Mouse (Mus musculus): ENCODE data around the gene Naa16. TPM values are rescaled to one million over a fixed set of nuclear protein-coding genes. Genes with fewer than 3 reads are reported as not detected.

Naa16 gene
- total and polyA plus RNA-seq, 2 experiments, result 2.0 to 3.9 TPM

GRCm38 (mm10) chr14:79413121-79413520, 22.5 kb upstream of the Naa16 start:
- no peaks in the 10 kb centered on the region for H3K27me3 ChIP-seq (ENCODE audit: control insufficient read depth, insufficient read depth, low read length)
- H3K9ac ChIP-seq (ENCODE audit: low read depth, low read length), result no peak overlapping the region
- peaks cover 10% of the 10 kb centered on the region for H3K36me3 ChIP-seq (ENCODE audit: control insufficient read depth, insufficient read depth, low read length)
- H3K27ac ChIP-seq (replicated peaks; ENCODE audit: insufficient read depth, low read depth, low read length), result no peak overlapping the region
- H3K4me1 ChIP-seq (ENCODE audit: control insufficient read depth, insufficient read depth, low read length), result no peaks in the 10 kb centered on the region; the same call in 1 of the 2 replicates
- no peak overlapping the region for H3K4me3 ChIP-seq (ENCODE audit: insufficient read depth, low read depth, low read length)
- no peaks in the 10 kb centered on the region for H3K79me2 ChIP-seq (ENCODE audit: control insufficient read depth, insufficient read depth, low read length)
- TF ChIP-seq CTCF (IDR thresholded peaks at IDR 0.05; ENCODE audit: low read depth, low read length) (no peak), POLR2A (IDR thresholded peaks at IDR 0.05; ENCODE audit: extremely low read depth, insufficient read depth, low read length) (no peak)
- DNase-seq (ENCODE audit: extremely low read depth, low read depth, low spot score), result no peak
- WGBS, result 96% methylated on average over 6 of the region's 6 CpGs

- Histone ChIP-seq H3K4me1 (ENCODE audit: control insufficient read depth, insufficient read depth, low read length) (no peaks in the 10 kb centered on the region; the same call in 1 of the 2 replicates), H3K9ac (ENCODE audit: low read depth, low read length) (no peak overlapping the region), H3K36me3 (ENCODE audit: control insufficient read depth, insufficient read depth, low read length) (peaks cover 8% of the 10 kb centered on the region), H3K27ac (replicated peaks; ENCODE audit: insufficient read depth, low read depth, low read length) (no peak overlapping the region), H3K27me3 (ENCODE audit: control insufficient read depth, insufficient read depth, low read length) (no peaks in the 10 kb centered on the region), H3K4me3 (ENCODE audit: insufficient read depth, low read depth, low read length) (no peak overlapping the region), H3K79me2 (ENCODE audit: control insufficient read depth, insufficient read depth, low read length) (no peaks in the 10 kb centered on the region)
- no peak for TF ChIP-seq CTCF (IDR thresholded peaks at IDR 0.05; ENCODE audit: low read depth, low read length)
- TF ChIP-seq POLR2A (IDR thresholded peaks at IDR 0.05; ENCODE audit: extremely low read depth, insufficient read depth, low read length), result no peak
- no peak for DNase-seq (ENCODE audit: extremely low read depth, low read depth, low spot score)
- WGBS, result 91% methylated on average over 2 of the region's 2 CpGs
These were observed 20.1 kb upstream of the Naa16 start for GRCm38 (mm10) chr14:79410662-79411061.

GRCm38 (mm10) chr14:79409278-79409830, 18.8 kb upstream of the Naa16 start:
- no peak overlapping the region for H3K4me3 ChIP-seq (ENCODE audit: insufficient read depth, low read depth, low read length)
- H3K27me3 ChIP-seq (ENCODE audit: control insufficient read depth, insufficient read depth, low read length), result no peaks in the 10 kb centered on the region
- H3K79me2 ChIP-seq (ENCODE audit: control insufficient read depth, insufficient read depth, low read length), result no peaks in the 10 kb centered on the region
- peaks cover 8% of the 10 kb centered on the region for H3K36me3 ChIP-seq (ENCODE audit: control insufficient read depth, insufficient read depth, low read length)
- H3K27ac ChIP-seq (replicated peaks; ENCODE audit: insufficient read depth, low read depth, low read length), result no peak overlapping the region
- no peak for TF ChIP-seq CTCF (IDR thresholded peaks at IDR 0.05; ENCODE audit: low read depth, low read length)
- TF ChIP-seq POLR2A (IDR thresholded peaks at IDR 0.05; ENCODE audit: extremely low read depth, insufficient read depth, low read length), result no peak
- peak; percentile 69 for DNase-seq (ENCODE audit: extremely low read depth, low read depth, low spot score)
- H3K9ac ChIP-seq (ENCODE audit: low read depth, low read length), result no peak overlapping the region
- H3K4me1 ChIP-seq (ENCODE audit: control insufficient read depth, insufficient read depth, low read length), result no peaks in the 10 kb centered on the region; the same call in 1 of the 2 replicates
- 22% methylated on average over 6 of the region's 6 CpGs for WGBS

DNA sequence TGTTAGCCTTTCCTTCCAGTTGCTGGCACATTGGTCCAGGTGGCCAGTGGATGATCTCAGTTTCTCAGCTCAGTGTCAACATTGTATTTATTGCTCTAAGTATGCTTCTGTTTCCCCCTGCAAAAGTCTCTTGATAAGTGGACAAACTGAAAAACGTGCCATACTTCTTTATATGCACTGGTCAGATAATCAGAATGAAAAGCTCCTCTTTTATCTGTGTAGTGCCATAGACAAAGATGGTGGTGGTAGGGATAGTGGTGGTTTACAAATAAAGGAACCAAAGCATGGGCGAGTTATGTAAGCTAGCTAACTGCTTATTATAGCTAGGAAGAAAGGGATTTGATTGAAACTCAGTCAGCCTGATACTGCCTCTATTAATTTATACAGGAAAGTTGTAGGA, 17.1 kb upstream of the Naa16 start:
- 86% methylated on average over 2 of the region's 2 CpGs for WGBS
- H3K79me2 ChIP-seq (ENCODE audit: control insufficient read depth, insufficient read depth, low read length), result no peaks in the 10 kb centered on the region
- no peak overlapping the region for H3K4me3 ChIP-seq (ENCODE audit: insufficient read depth, low read depth, low read length)
- H3K9ac ChIP-seq (ENCODE audit: low read depth, low read length), result no peak overlapping the region
- no peak for TF ChIP-seq POLR2A (IDR thresholded peaks at IDR 0.05; ENCODE audit: extremely low read depth, insufficient read depth, low read length)
- no peak for TF ChIP-seq CTCF (IDR thresholded peaks at IDR 0.05; ENCODE audit: low read depth, low read length)
- H3K4me1 ChIP-seq (ENCODE audit: control insufficient read depth, insufficient read depth, low read length), result no peaks in the 10 kb centered on the region; the same call in 1 of the 2 replicates
- no peak overlapping the region for H3K27ac ChIP-seq (replicated peaks; ENCODE audit: insufficient read depth, low read depth, low read length)
- H3K27me3 ChIP-seq (ENCODE audit: control insufficient read depth, insufficient read depth, low read length), result no peaks in the 10 kb centered on the region
- no peak for DNase-seq (ENCODE audit: extremely low read depth, low read depth, low spot score)
- peaks cover 17% of the 10 kb centered on the region for H3K36me3 ChIP-seq (ENCODE audit: control insufficient read depth, insufficient read depth, low read length)

GRCm38 (mm10) chr14:79397321-79398122, 6.9 kb upstream of the Naa16 start, which contains the start of gene Mtrf1:
Gene Mtrf1, plus strand, starts transcription at chr14:79397772.
- DNase-seq (ENCODE audit: extremely low read depth, low read depth, low spot score), result peak; percentile 85
- Histone ChIP-seq H3K36me3 (ENCODE audit: control insufficient read depth, insufficient read depth, low read length) (peaks cover 10% of the 10 kb centered on the region), H3K4me3 (ENCODE audit: insufficient read depth, low read depth, low read length) (peak within 1 kb of the TSS; percentile 53), H3K79me2 (ENCODE audit: control insufficient read depth, insufficient read depth, low read length) (no peaks in the 10 kb centered on the region), H3K9ac (ENCODE audit: low read depth, low read length) (peak within 1 kb of the TSS; percentile 57), H3K27ac (replicated peaks; ENCODE audit: insufficient read depth, low read depth, low read length) (peak within 1 kb of the TSS; percentile 71), H3K4me1 (ENCODE audit: control insufficient read depth, insufficient read depth, low read length) (no peaks in the 10 kb centered on the region), H3K27me3 (ENCODE audit: control insufficient read depth, insufficient read depth, low read length) (no peaks in the 10 kb centered on the region)
- TF ChIP-seq POLR2A (IDR thresholded peaks at IDR 0.05; ENCODE audit: extremely low read depth, insufficient read depth, low read length), result no peak
- TF ChIP-seq CTCF (IDR thresholded peaks at IDR 0.05; ENCODE audit: low read depth, low read length), result no peak
- 17% methylated on average over 23 of the region's 23 CpGs for WGBS

DNA sequence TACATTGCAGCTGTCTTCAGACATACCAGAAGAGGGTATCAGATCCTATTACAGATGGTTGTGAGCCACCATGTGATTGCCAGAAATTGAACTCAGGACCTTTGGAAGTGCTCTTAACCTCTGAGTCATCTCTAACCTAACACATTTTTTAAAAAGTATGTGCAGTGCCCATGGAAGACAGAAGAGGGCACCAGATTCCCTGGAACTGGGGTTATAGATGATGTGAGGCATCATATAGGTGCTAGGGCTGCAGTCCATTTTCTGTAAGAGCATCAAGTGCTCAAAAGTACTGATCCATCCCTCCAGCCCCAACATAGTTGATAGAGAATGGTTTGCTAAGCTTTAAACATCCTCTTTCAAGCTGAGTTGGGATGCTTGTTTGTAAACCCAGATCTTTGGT, 4.0 kb upstream of the Naa16 start:
- H3K79me2 ChIP-seq (ENCODE audit: control insufficient read depth, insufficient read depth, low read length), result no peaks in the 10 kb centered on the region
- H3K36me3 ChIP-seq (ENCODE audit: control insufficient read depth, insufficient read depth, low read length), result no peaks in the 10 kb centered on the region
- no peaks in the 10 kb centered on the region for H3K27me3 ChIP-seq (ENCODE audit: control insufficient read depth, insufficient read depth, low read length)
- no peaks in the 10 kb centered on the region; the same call in 1 of the 2 replicates for H3K4me1 ChIP-seq (ENCODE audit: control insufficient read depth, insufficient read depth, low read length)
- H3K27ac ChIP-seq (replicated peaks; ENCODE audit: insufficient read depth, low read depth, low read length), result no peak overlapping the region
- DNase-seq (ENCODE audit: extremely low read depth, low read depth, low spot score), result peak; percentile 48
- no peak overlapping the region for H3K9ac ChIP-seq (ENCODE audit: low read depth, low read length)
- no peak overlapping the region for H3K4me3 ChIP-seq (ENCODE audit: insufficient read depth, low read depth, low read length)
- TF ChIP-seq POLR2A (IDR thresholded peaks at IDR 0.05; ENCODE audit: extremely low read depth, insufficient read depth, low read length) (no peak), CTCF (IDR thresholded peaks at IDR 0.05; ENCODE audit: low read depth, low read length) (peak; percentile 58)

All from liver, adult 2 months (tissue).